Mouse (Mus musculus) frontal cortex, postnatal 25 days (tissue): ENCODE data around the gene Olfr767.
"Not testable (repeated sequence)": the region's sequence is repeated elsewhere in the genome, so short reads cannot be mapped to it uniquely, and the experiment has no call there.

ENCODE experiments used
- DNase-seq, 2 experiments: peaks; one replicate each; pipeline ENCODE4 v3.0.0; 2022; ENCODE audit warnings: low spot score in 2 of 2

Gene Olfr767

DNA sequence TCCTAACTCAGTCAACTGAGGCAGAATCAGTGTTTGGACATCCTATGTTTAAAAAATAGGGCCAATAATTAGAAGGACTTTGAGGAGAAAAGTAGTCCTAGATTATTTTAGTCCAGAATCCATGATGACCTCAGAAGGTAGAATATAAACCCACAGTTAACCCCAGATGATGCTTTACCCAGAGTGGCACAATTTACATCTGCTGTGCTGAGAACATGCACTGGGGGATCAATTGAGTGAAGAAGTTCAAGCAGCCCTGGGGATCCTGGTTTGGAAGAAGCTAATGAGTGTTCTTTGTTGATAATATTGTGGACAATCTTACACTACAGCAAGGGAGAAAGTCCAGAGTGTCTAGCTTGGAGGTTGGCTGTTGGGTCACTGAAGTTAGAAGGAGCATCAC lies at the start of gene Olfr767:
Olfr767 (minus strand) TSS at position 101 of the 400 bp plus-strand sequence.
- DNase-seq = not testable (repeated sequence)

DNA sequence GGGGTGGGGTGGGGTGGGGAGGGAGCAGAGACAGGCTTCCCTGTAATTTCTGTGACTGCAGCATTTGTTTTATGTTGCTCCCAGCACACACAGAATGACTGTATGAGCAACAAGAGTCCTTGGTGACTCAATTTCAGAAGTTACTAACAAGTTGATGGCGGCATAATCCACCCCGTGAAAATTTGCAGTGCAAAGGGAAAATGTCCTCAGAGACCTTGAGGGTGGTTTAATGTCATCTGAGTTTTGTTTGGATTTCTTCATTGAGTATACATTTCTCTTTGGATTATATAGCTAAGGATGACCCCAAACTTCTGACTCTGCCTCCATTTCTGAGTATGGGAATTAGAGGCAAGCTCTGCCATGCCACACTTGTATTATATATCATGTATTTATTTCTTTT lies 35.1 kb upstream of the Olfr767 start, which contains the start of gene Olfr769:
Olfr769 (minus strand) TSS at position 101 of the 400 bp plus-strand sequence.
- DNase-seq = no peak

DNA sequence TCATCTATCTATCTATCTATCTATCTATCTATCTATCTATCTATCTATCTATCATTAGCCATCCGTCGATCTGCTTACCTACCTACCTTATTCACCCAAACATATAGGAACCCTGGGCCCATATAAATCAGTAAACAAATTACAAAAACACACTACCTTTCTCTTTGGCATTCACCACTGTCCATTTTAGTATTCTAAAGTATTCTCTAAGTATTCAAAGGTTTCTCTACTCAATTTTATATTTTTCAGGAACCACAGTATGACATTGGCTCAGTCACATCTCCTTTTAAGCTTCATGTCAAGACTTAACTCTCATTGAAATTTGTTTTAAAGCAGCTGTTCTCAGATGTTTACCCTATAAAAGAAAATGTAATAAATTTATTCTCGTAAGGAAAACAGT lies 32.4 kb upstream of the Olfr767 start:
- DNase-seq = no peak

- DNase-seq = no peak
Measured at GRCm38 (mm10) chr10:129101231-129101630, 18.5 kb upstream of the Olfr767 start.

DNA sequence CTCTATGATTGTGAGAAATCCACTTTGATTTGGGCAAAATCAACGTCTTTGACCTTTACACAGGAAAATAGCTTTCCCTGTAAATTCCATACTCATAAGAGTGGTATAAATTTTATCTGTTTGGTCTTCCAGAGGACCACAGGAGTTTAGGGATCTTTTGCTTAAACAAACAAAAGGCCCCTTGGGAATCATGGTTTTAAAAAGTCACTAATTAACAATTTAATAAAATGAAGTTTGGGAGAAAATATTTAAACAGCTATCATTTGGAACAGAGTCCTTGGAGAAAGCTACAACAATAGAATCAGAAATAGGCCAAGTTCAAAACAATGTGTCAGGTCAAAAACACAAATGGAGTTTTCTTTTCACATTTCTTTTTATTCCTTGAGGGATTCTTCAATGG lies 16.6 kb upstream of the Olfr767 start, which contains the start of gene Olfr768:
Olfr768 (minus strand) TSS at position 101 of the 400 bp plus-strand sequence.
- no peak for DNase-seq

DNA sequence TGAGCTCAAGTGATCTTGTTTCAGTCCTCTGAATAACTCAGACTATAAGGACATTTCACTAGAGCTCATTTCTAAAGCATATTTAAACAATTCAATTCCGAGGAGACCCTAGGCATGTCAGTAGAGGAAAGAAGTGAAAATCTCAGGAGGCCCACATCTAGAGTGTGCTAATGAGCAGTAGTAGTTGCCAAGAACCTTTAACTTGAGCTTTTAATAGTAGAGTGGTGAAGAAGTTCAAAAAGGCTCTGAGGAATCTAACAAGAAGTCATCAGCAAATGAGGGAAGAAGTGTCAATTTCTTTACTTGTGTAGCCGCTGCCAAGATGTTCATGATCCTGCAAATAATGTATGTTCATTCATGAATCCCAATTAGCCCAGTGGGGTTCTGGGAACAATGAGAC lies 13.8 kb downstream of the Olfr767 start, which contains the start of gene Olfr766-ps1:
Olfr766-ps1 (minus strand) TSS at position 101 of the 400 bp plus-strand sequence.
- no peak for DNase-seq

DNA sequence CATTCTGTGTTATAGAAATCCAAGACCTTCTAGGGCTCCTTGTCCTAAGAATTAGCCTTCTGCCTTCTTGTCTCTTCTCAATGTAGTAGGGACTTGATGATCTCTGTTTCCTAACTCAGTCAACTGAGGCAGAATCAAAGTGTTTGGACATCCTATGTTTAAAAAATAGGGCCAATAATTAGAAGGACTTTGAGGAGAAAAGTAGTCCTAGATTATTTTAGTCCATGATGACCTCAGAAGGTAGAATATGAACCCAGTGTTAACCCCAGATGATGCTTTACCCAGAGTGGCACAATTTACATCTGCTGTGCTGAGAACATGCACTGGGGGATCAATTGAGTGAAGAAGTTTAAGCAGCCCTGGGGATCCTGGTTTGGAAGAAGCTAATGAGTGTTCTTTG lies 32.8 kb downstream of the Olfr767 start, which contains the start of gene Olfr765:
Olfr765 (minus strand) TSS at position 101 of the 400 bp plus-strand sequence.
- not testable (repeated sequence) for DNase-seq

- no peak for DNase-seq
Measured at GRCm38 (mm10) chr10:129039796-129040195, 42.9 kb downstream of the Olfr767 start, which contains the start of gene Olfr764-ps1. Gene Olfr764-ps1, minus strand, starts transcription at chr10:129039896.

DNA sequence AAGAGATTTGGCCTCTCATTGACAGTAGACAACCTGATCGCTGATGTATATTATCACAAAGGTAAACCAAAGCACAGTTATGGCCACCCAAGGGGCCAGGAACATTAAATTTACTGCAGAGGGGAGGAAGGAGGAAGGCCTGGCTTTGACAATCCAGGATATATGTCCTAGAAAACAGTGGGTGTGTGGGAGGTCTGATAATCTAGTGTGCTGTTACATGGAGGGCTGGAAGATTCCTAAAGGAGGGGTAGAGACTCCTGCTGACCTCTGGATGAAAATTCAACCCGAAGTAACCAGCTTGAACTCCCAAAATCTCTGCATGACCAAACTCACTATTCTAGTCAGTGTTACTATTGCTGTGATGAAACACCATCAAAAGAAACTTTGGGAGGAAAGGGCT lies 54.4 kb downstream of the Olfr767 start:
- DNase-seq = no peak

- DNase-seq = peak; percentile 7 to 44
Measured at GRCm38 (mm10) chr10:129026018-129026662, 56.6 kb downstream of the Olfr767 start.
